Mouse (Mus musculus): ENCODE measurements at regions not wholly inside any gene's neighbourhood (a gene's known extent, or its start where the extent isn't known, plus 50 kb on each side); places are given as distances from the start of the nearest gene placed in this dataset.
A peak's percentile ranks its signal among the peaks of the same experiment; 100 is the strongest.

DNA sequence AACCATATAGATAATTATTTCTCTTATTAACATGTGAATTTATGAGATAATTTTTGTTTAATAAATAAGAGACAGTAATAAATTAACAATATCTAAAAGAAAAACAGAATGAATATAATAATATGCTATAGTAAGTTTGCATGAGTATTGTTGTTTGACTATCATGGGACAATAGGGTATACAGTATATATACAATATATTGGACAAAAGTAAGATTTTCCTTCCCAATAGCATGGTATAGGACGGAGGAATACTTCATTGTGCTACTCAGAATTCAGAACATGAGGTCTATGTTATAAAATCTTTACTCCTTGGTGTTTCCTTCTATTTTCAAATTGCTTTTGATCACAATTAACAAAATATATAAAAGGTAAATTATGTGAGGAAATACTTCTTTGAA, 771.0 kb upstream of the Pcdh20 start:
- H3K9me3 ChIP-seq (replicated peaks; ENCODE audit: insufficient read depth, low read length), result no peaks in the 10 kb centered on the region
- no peak for TF ChIP-seq CHD2 (IDR thresholded peaks at IDR 0.05; ENCODE audit: low read length)
- TF ChIP-seq CTCF (IDR thresholded peaks at IDR 0.05 in 2 of 3, conservative IDR thresholded peaks at IDR 0.05 in 1 of 3; ENCODE audit: control insufficient read depth in 1 of 3, insufficient read depth in 1 of 3, low read depth in 2 of 3, low read length in 3 of 3, poor library complexity in 1 of 3, severe bottlenecking in 1 of 3), result no peak
- TF ChIP-seq ZNF384 (IDR thresholded peaks at IDR 0.05; ENCODE audit: low read depth, low read length), result no peak
- no peak for TF ChIP-seq ZC3H11A (IDR thresholded peaks at IDR 0.05; ENCODE audit: low read depth, low read length)
- no peak for TF ChIP-seq MYB (IDR thresholded peaks at IDR 0.05; ENCODE audit: low read depth, low read length)
- TF ChIP-seq USF2 (IDR thresholded peaks at IDR 0.05; ENCODE audit: borderline replicate concordance in 1 of 2, insufficient read depth in 1 of 2, low read depth in 1 of 2, low read length in 2 of 2), result no peak
- TF ChIP-seq RAD21 (IDR thresholded peaks at IDR 0.05; ENCODE audit: low read depth, low read length), result no peak
- no peak for TF ChIP-seq BHLHE40 (IDR thresholded peaks at IDR 0.05; ENCODE audit: borderline replicate concordance, low read depth, low read length)
- no peak for TF ChIP-seq MAX (IDR thresholded peaks at IDR 0.05; ENCODE audit: low read length)
- TF ChIP-seq ZKSCAN1 (IDR thresholded peaks at IDR 0.05; ENCODE audit: low read depth, low read length), result no peak
- TF ChIP-seq CHD1 (IDR thresholded peaks at IDR 0.05; ENCODE audit: low read depth, low read length), result no peak
- TF ChIP-seq POLR2A (IDR thresholded peaks at IDR 0.05; ENCODE audit: control insufficient read depth in 1 of 2, insufficient read depth in 1 of 2, low read depth in 1 of 2, low read length in 2 of 2, poor library complexity in 1 of 2), result no peak
- no peaks in the 10 kb centered on the region for H3K4me1 ChIP-seq (ENCODE audit: control insufficient read depth in 1 of 2, insufficient read depth in 2 of 2, low read length in 2 of 2)
- no peaks in the 10 kb centered on the region for H3K27me3 ChIP-seq (ENCODE audit: control insufficient read depth in 1 of 2, insufficient read depth in 2 of 2, low read length in 2 of 2)
- no peak for DNase-seq (ENCODE audit: low read depth, low spot score)
- H3K27ac ChIP-seq (ENCODE audit: control insufficient read depth, low read depth, low read length), result no peak overlapping the region
- H3K9ac ChIP-seq (ENCODE audit: control insufficient read depth, low read depth, low read length, poor library complexity, severe bottlenecking), result no peak overlapping the region
- H3K36me3 ChIP-seq (ENCODE audit: control insufficient read depth in 1 of 2, insufficient read depth in 2 of 2, low read length in 2 of 2), result no peaks in the 10 kb centered on the region
- no peaks in the 10 kb centered on the region for H3K79me2 ChIP-seq (ENCODE audit: control insufficient read depth, insufficient read depth, low read length, poor library complexity)
- H3K4me3 ChIP-seq (ENCODE audit: control insufficient read depth in 1 of 2, insufficient read depth in 1 of 2, low read depth in 2 of 2, low read length in 2 of 2), result no peak overlapping the region

DNA sequence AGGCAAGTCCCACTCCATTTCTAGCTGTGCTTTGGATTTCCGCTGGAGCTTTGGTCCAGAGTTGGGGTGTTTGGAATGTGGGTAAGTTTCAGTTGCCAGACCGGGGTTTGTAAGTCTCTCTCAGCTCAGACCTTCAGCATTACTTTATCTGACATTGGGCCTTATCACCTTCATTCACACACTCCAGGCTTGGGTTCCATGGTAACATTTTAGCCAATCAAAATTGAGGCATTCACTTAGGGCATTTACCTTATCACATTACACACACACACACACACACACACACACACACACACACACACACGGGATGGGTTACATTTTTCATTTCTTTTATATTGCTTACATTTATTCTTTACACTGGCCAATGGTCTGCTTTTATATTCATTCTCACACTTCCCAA, 765.3 kb upstream of the Pcdh20 start:
- H3K79me2 ChIP-seq (ENCODE audit: control insufficient read depth, insufficient read depth, low read length, poor library complexity), result no peaks in the 10 kb centered on the region
- H3K27ac ChIP-seq (ENCODE audit: control insufficient read depth, low read depth, low read length), result no peak overlapping the region
- H3K36me3 ChIP-seq (ENCODE audit: control insufficient read depth in 1 of 2, insufficient read depth in 2 of 2, low read length in 2 of 2), result peaks cover 0 to 2% of the 10 kb centered on the region in 2 experiments; a peak in 2 of 4 replicates
- no peak overlapping the region for H3K9ac ChIP-seq (ENCODE audit: control insufficient read depth, low read depth, low read length, poor library complexity, severe bottlenecking)
- peaks cover 4 to 6% of the 10 kb centered on the region in 2 experiments; a peak in 3 of 4 replicates for H3K4me1 ChIP-seq (ENCODE audit: control insufficient read depth in 1 of 2, insufficient read depth in 2 of 2, low read length in 2 of 2)
- H3K4me3 ChIP-seq (ENCODE audit: control insufficient read depth in 1 of 2, insufficient read depth in 1 of 2, low read depth in 2 of 2, low read length in 2 of 2), result no peak overlapping the region
- peak; percentile 71 for DNase-seq (ENCODE audit: low read depth, low spot score)
- no peak for TF ChIP-seq ZKSCAN1 (IDR thresholded peaks at IDR 0.05; ENCODE audit: low read depth, low read length)
- peak; percentile 6; the same call in 1 of the 2 replicates for TF ChIP-seq TAL1 (IDR thresholded peaks at IDR 0.05; ENCODE audit: low read length)
- TF ChIP-seq HCFC1 (IDR thresholded peaks at IDR 0.05; ENCODE audit: low read depth, low read length), result no peak
- TF ChIP-seq UBTF (IDR thresholded peaks at IDR 0.05; ENCODE audit: borderline replicate concordance, insufficient read depth, low read depth, low read length), result no peak
- peak; percentile 61 to 69 for TF ChIP-seq EP300 (IDR thresholded peaks at IDR 0.05; ENCODE audit: low read depth in 1 of 2, low read length in 2 of 2)
- peak; percentile 69; the same call in 1 of the 2 replicates for TF ChIP-seq TCF12 (IDR thresholded peaks at IDR 0.05; ENCODE audit: low read depth, low read length)
- TF ChIP-seq GATA1 (IDR thresholded peaks at IDR 0.05; ENCODE audit: low read depth, low read length), result peak; percentile 79
- no peak for TF ChIP-seq NELFE (IDR thresholded peaks at IDR 0.05; ENCODE audit: low read depth, low read length)
- H3K27me3 ChIP-seq (ENCODE audit: control insufficient read depth in 1 of 2, insufficient read depth in 2 of 2, low read length in 2 of 2), result no peaks in the 10 kb centered on the region
- no peaks in the 10 kb centered on the region for H3K9me3 ChIP-seq (replicated peaks; ENCODE audit: insufficient read depth, low read length)
